Mouse (Mus musculus) left cerebral cortex, adult 18-20 months (tissue): Measurements from ENCODE around the gene Enthd1. TPM values are rescaled to one million over a fixed set of nuclear protein-coding genes. Genes with fewer than 3 reads are reported as not detected.

Experiments used
- DNase-seq, 2 experiments: peaks; one replicate each; pipeline ENCODE4 v3.0.0; 2021 to 2022; ENCODE audit warnings: low spot score in 2 of 2, mixed read lengths in 1 of 2
- total RNA-seq, 2 experiments: library from RNA; stranded (reverse); gene quantifications; 2 replicates each; pipeline ENCODE4 v1.2.3; 2021

Enthd1 gene
- total RNA-seq, 2 experiments from 2014 or later = not detected

GRCm38 (mm10) chr15:80490151-80490550 is 74.8 kb downstream of the Enthd1 start:
- DNase-seq = no peak

- no peak for DNase-seq
Observed at GRCm38 (mm10) chr15:80488658-80489057, 76.3 kb downstream of the Enthd1 start.

- DNase-seq = no peak
Observed at GRCm38 (mm10) chr15:80485601-80486000, 79.4 kb downstream of the Enthd1 start.

- no peak for DNase-seq
Observed at GRCm38 (mm10) chr15:80483041-80483705, 81.8 kb downstream of the Enthd1 start.

GRCm38 (mm10) chr15:80482348-80482747 is 82.6 kb downstream of the Enthd1 start:
- no peak for DNase-seq

DNA sequence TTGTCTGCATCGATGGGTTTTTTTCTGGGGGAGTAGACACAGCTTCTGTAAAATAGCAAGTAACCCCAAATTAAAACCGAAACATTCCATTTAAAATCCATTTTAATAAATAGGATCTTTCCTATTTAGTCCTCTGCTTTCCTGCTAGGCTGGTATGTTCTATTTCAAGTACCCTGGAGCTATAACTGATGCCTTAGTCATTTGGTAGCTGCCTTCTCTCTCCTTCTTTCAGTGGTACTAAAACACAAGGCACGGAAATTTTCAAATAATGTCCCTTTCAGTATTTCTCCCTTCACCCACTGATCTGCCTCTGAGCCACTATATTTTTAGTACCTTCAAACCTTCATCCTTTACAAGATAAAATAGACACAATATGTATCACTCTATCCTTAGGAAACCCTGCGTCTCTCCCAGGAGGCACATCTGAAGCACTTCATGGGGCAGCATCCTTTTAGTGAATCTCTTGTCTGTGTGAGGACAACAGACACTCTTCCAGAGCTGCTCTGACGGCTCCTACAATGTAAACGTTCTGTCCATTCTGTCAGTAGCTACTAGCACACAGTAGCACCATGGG is 90.4 kb downstream of the Enthd1 start:
- DNase-seq = no peak

- no peak for DNase-seq
Observed at GRCm38 (mm10) chr15:80467876-80468275, 97.1 kb downstream of the Enthd1 start.

GRCm38 (mm10) chr15:80462106-80462505 is 102.8 kb downstream of the Enthd1 start:
- DNase-seq = no peak

DNA sequence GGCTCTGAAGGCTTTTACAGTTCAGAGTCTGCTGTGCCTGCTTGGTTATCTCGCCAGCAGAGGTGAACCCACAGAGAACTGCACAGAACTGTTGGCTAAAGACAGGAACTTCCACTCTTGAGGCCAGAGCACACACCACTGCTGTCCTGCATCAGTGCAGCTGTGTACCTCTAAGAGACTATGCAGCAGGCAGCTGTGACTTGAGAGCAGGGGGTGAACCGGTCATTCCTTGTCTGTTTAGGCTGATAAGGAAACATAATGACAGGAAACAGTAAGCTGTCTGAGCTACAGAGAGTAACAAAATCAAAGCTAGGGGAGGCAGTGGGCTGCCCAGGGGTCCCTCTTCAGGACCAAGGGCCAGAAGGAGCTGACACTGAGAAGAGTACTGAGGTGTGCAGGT is 103.5 kb downstream of the Enthd1 start:
- DNase-seq = no peak

GRCm38 (mm10) chr15:80460011-80460410 is 104.9 kb downstream of the Enthd1 start:
- DNase-seq = no peak

GRCm38 (mm10) chr15:80457984-80458383 is 107.0 kb downstream of the Enthd1 start:
- DNase-seq = no peak

GRCm38 (mm10) chr15:80454486-80454885 is 110.5 kb downstream of the Enthd1 start:
- DNase-seq = no peak

GRCm38 (mm10) chr15:80452425-80452824 is 112.5 kb downstream of the Enthd1 start:
- DNase-seq = no peak

DNA sequence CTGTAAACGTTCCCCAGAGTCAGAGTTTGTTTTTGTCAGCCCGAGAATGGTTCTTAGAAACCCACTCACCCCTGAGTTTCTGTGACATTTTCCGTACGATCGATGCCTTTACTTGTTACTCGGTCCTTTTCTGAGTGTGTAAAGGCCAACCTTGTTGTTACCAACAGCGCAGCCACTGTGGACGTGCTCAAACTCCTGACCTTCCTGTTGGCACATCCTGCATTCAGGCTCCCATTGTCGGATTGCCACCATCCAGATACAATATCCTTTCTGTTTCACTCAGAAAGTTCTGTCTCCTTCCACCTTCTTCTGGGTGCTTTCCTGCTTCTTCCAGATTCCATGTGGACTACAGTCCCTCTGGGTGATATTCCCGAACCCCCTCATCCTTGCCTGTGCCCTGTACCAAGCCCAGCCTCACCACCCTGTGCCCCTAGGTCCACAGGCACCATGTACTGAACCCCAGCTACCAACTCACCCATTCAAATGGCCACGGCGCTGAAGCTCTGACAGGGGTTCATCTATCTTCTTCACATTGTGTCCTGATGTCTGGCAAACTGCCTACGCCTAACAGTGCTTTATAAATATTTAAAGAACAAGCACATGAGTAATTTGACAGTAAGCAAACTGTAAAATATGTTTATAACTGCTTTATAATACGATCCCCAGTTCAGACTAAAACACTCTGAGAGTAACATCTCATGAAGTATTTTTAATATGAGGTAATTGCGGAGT is 118.8 kb downstream of the Enthd1 start:
- DNase-seq = no peak

- DNase-seq = no peak
Observed at GRCm38 (mm10) chr15:80440195-80440594, 124.8 kb downstream of the Enthd1 start.

GRCm38 (mm10) chr15:80438423-80438822 is 126.5 kb downstream of the Enthd1 start:
- no peak for DNase-seq

GRCm38 (mm10) chr15:80437996-80438395 is 127.0 kb downstream of the Enthd1 start:
- no peak for DNase-seq

GRCm38 (mm10) chr15:80436961-80437360 is 128.0 kb downstream of the Enthd1 start:
- no peak for DNase-seq

GRCm38 (mm10) chr15:80430324-80430723 is 134.6 kb downstream of the Enthd1 start:
- peak; percentile 31 to 35 for DNase-seq

DNA sequence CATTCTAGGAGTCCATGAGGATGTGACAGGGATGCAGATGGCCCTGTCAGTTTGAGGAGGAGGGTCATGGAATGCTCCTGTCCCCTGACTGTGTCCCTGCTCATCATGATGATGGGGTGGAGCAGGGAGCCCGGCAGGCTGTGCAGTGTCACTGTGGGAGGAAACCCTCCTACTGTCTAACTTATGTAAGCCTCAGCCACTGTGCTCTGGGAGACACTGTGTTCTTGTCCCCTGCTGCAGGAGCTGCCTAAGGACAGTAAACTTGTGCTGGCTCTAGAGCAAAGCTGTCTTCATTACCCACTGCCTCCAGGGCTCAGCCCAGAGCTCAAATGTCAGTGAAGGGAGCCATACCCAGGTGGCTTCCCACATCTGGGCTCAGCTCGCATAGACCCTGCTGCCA is 146.8 kb downstream of the Enthd1 start:
- peak; percentile 42 to 53 for DNase-seq

- DNase-seq = no peak
Observed at GRCm38 (mm10) chr15:80417066-80417465, 147.9 kb downstream of the Enthd1 start.

GRCm38 (mm10) chr15:80415132-80415531 is 149.8 kb downstream of the Enthd1 start:
- DNase-seq = no peak
